ENCODE assay signal across 18 mouse cellular contexts in the genomic region with DNA sequence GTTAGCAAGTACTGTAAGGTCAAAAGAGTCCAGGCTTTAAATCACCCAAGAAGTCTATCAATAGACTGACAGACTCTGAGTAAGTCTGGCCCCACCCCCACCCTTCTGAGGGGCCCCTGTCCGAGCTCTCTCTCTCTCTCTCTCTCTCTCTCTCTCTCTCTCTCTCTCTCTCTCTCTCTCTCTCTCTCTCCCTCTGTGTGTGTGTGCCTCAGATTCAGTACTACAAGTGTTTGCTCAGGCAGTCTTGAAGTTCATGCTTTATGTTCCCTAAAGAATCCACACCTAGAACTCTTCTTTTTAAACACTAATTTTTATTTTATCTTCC. TPM values are rescaled to one million over a fixed set of nuclear protein-coding genes. Genes with fewer than 3 reads are reported as not detected.
DNase-seq lines count a peak whose midpoint lies in the region; ATAC-seq and TF ChIP-seq lines count a peak whose summit lies in the region.
"Had no signal": no experiment of that assay in that cellular context is flagged by ENCODE, and none has a peak within 500 bp of the region (broad histone marks: within the 10 kb centered on the region; RNA-seq: fewer than 3 reads in every experiment).

No protein-coding gene starts in this region.

- H3K4me2 ChIP-seq in embryonic facial prominence, embryonic 13.5 days = no peak overlapping the region
- peak overlapping the region; percentile 56 for H3K4me2 ChIP-seq in heart, embryonic 11.5 days
- H3K4me2 ChIP-seq in kidney, embryonic 14.5 days (replicated peaks; ENCODE audit: low read depth, low read length) = no peak overlapping the region
- peak overlapping the region; percentile 69 for H3K4me2 ChIP-seq in CH12.LX (ENCODE audit: insufficient read depth, low read depth, poor library complexity, severe bottlenecking)

- dilution Hi-C loops in CH12.LX (cut with MboI; ENCODE audit: extremely low pct_ligation_motif_present, extremely low pct_unique_long_range_greater_than_20kb, low sequenced_read_pairs) = no loop called here

- in situ Hi-C loops in CH12.LX (cut with MboI; ENCODE audit: low pct_ligation_motif_present, low pct_unique_long_range_greater_than_20kb, low sequenced_read_pairs) = no loop called here

- H3K9me3 ChIP-seq in embryonic facial prominence, embryonic 13.5 days = no peaks in the 10 kb centered on the region
- no peaks in the 10 kb centered on the region for H3K9me3 ChIP-seq in embryonic facial prominence, embryonic 10.5 days
- no peaks in the 10 kb centered on the region for H3K9me3 ChIP-seq in heart, embryonic 11.5 days (replicated peaks; ENCODE audit: control insufficient read depth, low read length)
- H3K9me3 ChIP-seq in kidney, embryonic 14.5 days (ENCODE audit: control insufficient read depth, low read length) = no peaks in the 10 kb centered on the region
- no peaks in the 10 kb centered on the region for H3K9me3 ChIP-seq in CH12.LX (replicated peaks; ENCODE audit: low read length)
- H3K9me3 ChIP-seq: limb, embryonic 12.5 days; liver, embryonic 13.5 days; midbrain, embryonic 13.5 days had no signal

- H3K36me3 ChIP-seq in embryonic facial prominence, embryonic 13.5 days = no peaks in the 10 kb centered on the region
- no peaks in the 10 kb centered on the region for H3K36me3 ChIP-seq in embryonic facial prominence, embryonic 10.5 days (replicated peaks)
- H3K36me3 ChIP-seq in heart, embryonic 11.5 days (ENCODE audit: control insufficient read depth, insufficient read depth, low read length) = no peaks in the 10 kb centered on the region
- no peaks in the 10 kb centered on the region for H3K36me3 ChIP-seq in kidney, embryonic 14.5 days (ENCODE audit: control insufficient read depth, insufficient read depth, low read length)
- H3K36me3 ChIP-seq in CH12.LX (replicated peaks in 1 of 2; ENCODE audit: control insufficient read depth in 1 of 2, insufficient read depth in 1 of 2, low read length in 1 of 2) = no peaks in the 10 kb centered on the region
- H3K36me3 ChIP-seq: limb, embryonic 12.5 days; liver, embryonic 13.5 days; midbrain, embryonic 13.5 days had no signal

- no peak overlapping the region for H3K9ac ChIP-seq in embryonic facial prominence, embryonic 13.5 days
- no peak overlapping the region for H3K9ac ChIP-seq in heart, embryonic 11.5 days (ENCODE audit: low read depth, low read length)
- H3K9ac ChIP-seq in kidney, embryonic 14.5 days (ENCODE audit: low read depth, low read length) = no peak overlapping the region
- peak overlapping the region; percentile 34 for H3K9ac ChIP-seq in CH12.LX (ENCODE audit: insufficient read depth, low read depth)
- H3K9ac ChIP-seq: limb, embryonic 12.5 days; liver, embryonic 13.5 days; midbrain, embryonic 13.5 days had no signal

- TF ChIP-seq EP300 in CH12.LX (IDR thresholded peaks at IDR 0.05; ENCODE audit: low read length) = no peak

- H3K4me1 ChIP-seq in embryonic facial prominence, embryonic 13.5 days = no peaks in the 10 kb centered on the region
- H3K4me1 ChIP-seq in embryonic facial prominence, embryonic 10.5 days = peaks cover 8% of the 10 kb centered on the region
- H3K4me1 ChIP-seq in heart, embryonic 11.5 days (ENCODE audit: control insufficient read depth, insufficient read depth, low read length) = peaks cover 6% of the 10 kb centered on the region; the same call in 1 of the 2 replicates
- H3K4me1 ChIP-seq in kidney, embryonic 14.5 days (ENCODE audit: control insufficient read depth, insufficient read depth, low read length) = no peaks in the 10 kb centered on the region
- peaks cover 22 to 70% of the 10 kb centered on the region in 2 experiments for H3K4me1 ChIP-seq in CH12.LX (ENCODE audit: control insufficient read depth in 1 of 2, insufficient read depth in 2 of 2)
- H3K4me1 ChIP-seq: limb, embryonic 12.5 days had no signal

- peak overlapping the region; percentile 39; the same call in 1 of the 2 replicates for H3K27ac ChIP-seq in embryonic facial prominence, embryonic 13.5 days
- no peak overlapping the region for H3K27ac ChIP-seq in embryonic facial prominence, embryonic 10.5 days (replicated peaks)
- no peak overlapping the region for H3K27ac ChIP-seq in heart, embryonic 11.5 days (ENCODE audit: low read depth, low read length)
- H3K27ac ChIP-seq in kidney, embryonic 14.5 days (ENCODE audit: low read depth, low read length) = peak overlapping the region; percentile 59; the same call in 1 of the 2 replicates
- peak overlapping the region; percentile 77 for H3K27ac ChIP-seq in CH12.LX (ENCODE audit: insufficient read depth, low read depth)
- H3K27ac ChIP-seq: limb, embryonic 12.5 days; liver, embryonic 13.5 days; macrophage; midbrain, embryonic 13.5 days had no signal

- no peak overlapping the region for H3K4me3 ChIP-seq in embryonic facial prominence, embryonic 13.5 days
- no peak overlapping the region for H3K4me3 ChIP-seq in embryonic facial prominence, embryonic 10.5 days
- H3K4me3 ChIP-seq in heart, embryonic 11.5 days (ENCODE audit: low read depth, low read length) = no peak overlapping the region
- H3K4me3 ChIP-seq in kidney, embryonic 14.5 days (ENCODE audit: low read length) = no peak overlapping the region
- H3K4me3 ChIP-seq in CH12.LX (replicated peaks in 1 of 3; ENCODE audit: low read depth in 2 of 3, low read length in 2 of 3, poor library complexity in 1 of 3) = no peak overlapping the region
- H3K4me3 ChIP-seq: limb, embryonic 12.5 days; liver, embryonic 13.5 days; midbrain, embryonic 13.5 days had no signal

- H3K79me2 ChIP-seq in CH12.LX (replicated peaks; ENCODE audit: control insufficient read depth, extremely low read depth, insufficient read depth, poor library complexity, severe bottlenecking) = no peaks in the 10 kb centered on the region

- no peak for TF ChIP-seq CTCF in CH12.LX (conservative IDR thresholded peaks at IDR 0.05 in 1 of 2, IDR thresholded peaks at IDR 0.05 in 1 of 2; ENCODE audit: low read depth in 2 of 2, low read length in 2 of 2)

- no peak for DNase-seq in embryonic facial prominence, embryonic 10.5 days (ENCODE audit: low spot score)
- DNase-seq in heart, adult 11 months = no peak
- DNase-seq in kidney, postnatal 10 days = no peak
- no peak for DNase-seq in CH12.LX (ENCODE audit: extremely low read depth)
- DNase-seq: adrenal gland, postnatal 36 days; cerebellum, adult 2 months; cerebellum, postnatal 36 days; gastrocnemius, postnatal 14 days; kidney, adult 18-20 months; liver, embryonic 13.5 days had no signal

- no peak for TF ChIP-seq RAD21 in CH12.LX (IDR thresholded peaks at IDR 0.05; ENCODE audit: low read depth, low read length)

- no peak for TF ChIP-seq POLR2A in CH12.LX (IDR thresholded peaks at IDR 0.05; ENCODE audit: low read depth, low read length)

- no peak for ATAC-seq in embryonic facial prominence, embryonic 13.5 days (ENCODE audit: insufficient number of reproducible peaks, insufficient read depth, low FRiP score, low TSS enrichment, low read depth)
- no peak for ATAC-seq in heart, embryonic 11.5 days (replicated peaks; ENCODE audit: insufficient number of reproducible peaks, low FRiP score, low TSS enrichment)
- ATAC-seq in kidney, embryonic 14.5 days (ENCODE audit: low FRiP score, low TSS enrichment) = peak; percentile 21; the same call in 1 of the 2 replicates
- ATAC-seq in cerebellum, adult (ENCODE audit: insufficient number of reproducible peaks, low FRiP score, low TSS enrichment) = no peak
- ATAC-seq: CD4-positive, CD25-positive, alpha-beta regulatory T cell, adult 4 months had no signal

- no peaks in the 10 kb centered on the region for H3K27me3 ChIP-seq in embryonic facial prominence, embryonic 13.5 days
- no peaks in the 10 kb centered on the region for H3K27me3 ChIP-seq in embryonic facial prominence, embryonic 10.5 days (replicated peaks; ENCODE audit: low read depth, poor library complexity, severe bottlenecking)
- H3K27me3 ChIP-seq in heart, embryonic 11.5 days (ENCODE audit: control insufficient read depth, insufficient read depth, low read length) = no peaks in the 10 kb centered on the region
- H3K27me3 ChIP-seq in kidney, embryonic 14.5 days (ENCODE audit: control insufficient read depth, insufficient read depth, low read length) = no peaks in the 10 kb centered on the region
- H3K27me3 ChIP-seq in CH12.LX (replicated peaks) = no peaks in the 10 kb centered on the region
- H3K27me3 ChIP-seq: limb, embryonic 12.5 days; midbrain, embryonic 13.5 days had no signal

- WGBS in embryonic facial prominence, embryonic 13.5 days = 9% methylated on average over 1 of the region's 1 CpGs
- 13% methylated on average over 1 of the region's 1 CpGs for WGBS in embryonic facial prominence, embryonic 10.5 days
- 0% methylated on average over 1 of the region's 1 CpGs for WGBS in heart, embryonic 11.5 days (ENCODE audit: insufficient replicate concordance)
- WGBS in kidney, embryonic 14.5 days = 23% methylated on average over 1 of the region's 1 CpGs

TF ChIP-seq in CH12.LX, 34 proteins besides CTCF, POLR2A, EP300 and RAD21 (continues in another document):
- TF ChIP-seq UBTF (IDR thresholded peaks at IDR 0.05; ENCODE audit: low read depth, low read length) (no peak), TBP (conservative IDR thresholded peaks at IDR 0.05; ENCODE audit: low read depth, low read length) (no peak), ZMIZ1 (IDR thresholded peaks at IDR 0.05; ENCODE audit: low read depth, low read length) (no peak), ZKSCAN1 (IDR thresholded peaks at IDR 0.05; ENCODE audit: borderline replicate concordance, low read depth, low read length) (no peak), IRF4 (IDR thresholded peaks at IDR 0.05; ENCODE audit: low read depth, low read length) (peak; percentile 41; the same call in 1 of the 2 replicates), RCOR1 (conservative IDR thresholded peaks at IDR 0.05; ENCODE audit: low read depth, low read length) (no peak)

RNA-seq across cellular contexts. Expression of a gene that starts 19.5 kb away (rescaled TPM):
- 1.8 and 2.2 TPM in 2 replicates for polyA plus RNA-seq in embryonic facial prominence, embryonic 13.5 days (2015; fragmentation: Nextera tagmentation; extraction: Ambion mirVana)
- polyA plus RNA-seq in embryonic facial prominence, embryonic 10.5 days (2016; fragmentation: Nextera tagmentation; extraction: Ambion mirVana) = 0.59 and 0.92 TPM in 2 replicates
- 1.4 and 1.8 TPM in 2 replicates for polyA plus RNA-seq in heart, embryonic 11.5 days (2014; fragmentation: Nextera tagmentation; extraction: Ambion mirVana)
- polyA plus RNA-seq in kidney, embryonic 14.5 days (2014; fragmentation: Nextera tagmentation; extraction: Ambion mirVana) = 0.87 and 1.8 TPM in 2 replicates
- total RNA-seq in CH12.LX (2012; rRNA removed) = 55.8 and 64.7 TPM in 2 replicates
- 151 and 164 TPM in 2 replicates for total RNA-seq in CH12.LX (2014; rRNA removed)
- 130 and 139 TPM in 2 replicates for polyA plus RNA-seq in CH12.LX (2012; ENCODE audit: insufficient read length, low read depth)

RNA-seq across cellular contexts. Expression of a gene that starts 34.3 kb away (rescaled TPM):
- 29.2 and 31.7 TPM in 2 replicates for polyA plus RNA-seq in embryonic facial prominence, embryonic 13.5 days (2015; fragmentation: Nextera tagmentation; extraction: Ambion mirVana)
- polyA plus RNA-seq in embryonic facial prominence, embryonic 10.5 days (2016; fragmentation: Nextera tagmentation; extraction: Ambion mirVana) = 33.6 and 34.2 TPM in 2 replicates
- polyA plus RNA-seq in heart, embryonic 11.5 days (2014; fragmentation: Nextera tagmentation; extraction: Ambion mirVana) = 32.8 and 35.7 TPM in 2 replicates
- polyA plus RNA-seq in kidney, embryonic 14.5 days (2014; fragmentation: Nextera tagmentation; extraction: Ambion mirVana) = 37.9 and 53.0 TPM in 2 replicates
- total RNA-seq in CH12.LX (2012; rRNA removed) = 90.2 and 101 TPM in 2 replicates
- total RNA-seq in CH12.LX (2014; rRNA removed) = 239 and 263 TPM in 2 replicates
- 98.4 and 111 TPM in 2 replicates for polyA plus RNA-seq in CH12.LX (2012; ENCODE audit: insufficient read length, low read depth)

Comparison
In these comparisons a context has a peak if more than half of its experiments do, and no peak if none do; other contexts are left out.
1. H3K27ac ChIP-seq: peak in embryonic facial prominence, embryonic 13.5 days (single experiment), kidney, embryonic 14.5 days (single experiment) and CH12.LX (single experiment); none in embryonic facial prominence, embryonic 10.5 days (single experiment) and heart, embryonic 11.5 days (single experiment).
2. H3K4me2 ChIP-seq: peak in heart, embryonic 11.5 days (single experiment) and CH12.LX (single experiment); none in embryonic facial prominence, embryonic 13.5 days (single experiment) and kidney, embryonic 14.5 days (single experiment).
3. RNA of a gene that starts 19.5 kb away (polyA plus RNA-seq): 130 to 139 TPM in CH12.LX; 1.8 to 2.2 TPM in embryonic facial prominence, embryonic 13.5 days, 0.87 to 1.8 TPM in kidney, embryonic 14.5 days, 1.4 to 1.8 TPM in heart, embryonic 11.5 days and 0.59 to 0.92 TPM in embryonic facial prominence, embryonic 10.5 days; every median in the first group is over 10 times any median in the second.